Mouse (Mus musculus) heart, embryonic 10.5 days (tissue): ENCODE data around the gene Gdf5. TPM values are rescaled to one million over a fixed set of nuclear protein-coding genes. Genes with fewer than 3 reads are reported as not detected.

Experiments used
- DNase-seq: peaks from one replicate; pipeline ENCODE4 v3.0.0-alpha.2; 2017; ENCODE audit warnings: low spot score
- H3K27ac ChIP-seq: fragments of 300-500 bp; sonication (generic); 2 replicates; pipeline ENCODE4 v1.5.1; 2016; ENCODE audit warnings: mild to moderate bottlenecking
- H3K27me3 ChIP-seq: fragments of 300-500 bp; sonication (generic); 2 replicates; pipeline ENCODE4 v1.6.1; 2016; ENCODE audit warnings: mild to moderate bottlenecking; ENCODE audit not compliant: poor library complexity, insufficient read depth, severe bottlenecking
- H3K36me3 ChIP-seq: fragments of 300-500 bp; sonication (generic); 2 replicates; pipeline ENCODE4 v1.6.1; 2016; ENCODE audit warnings: mild to moderate bottlenecking, moderate library complexity
- H3K4me1 ChIP-seq: fragments of 300-500 bp; sonication (generic); 2 replicates; pipeline ENCODE4 v1.6.1; 2016; ENCODE audit warnings: mild to moderate bottlenecking
- H3K4me3 ChIP-seq: fragments of 300-500 bp; sonication (generic); 2 replicates; pipeline ENCODE4 v1.5.1; 2016; ENCODE audit warnings: mild to moderate bottlenecking, moderate library complexity
- H3K9me3 ChIP-seq: fragments of 300-500 bp; sonication (generic); 2 replicates; pipeline ENCODE4 v1.6.1; 2016; ENCODE audit warnings: mild to moderate bottlenecking, moderate library complexity
- WGBS: fragments of 180-500 bp; shearing (Covaris S2); methylation state at CpG from one replicate; pipeline ENCODE4 v1.1.7; 2016; 5-methylcytosine and 5-hydroxymethylcytosine counted together
- polyA plus RNA-seq: library from polyadenylated mRNA; unstranded; fragments of >200 nt; fragmentation: Nextera tagmentation; extraction: Ambion mirVana; gene quantifications from 2 replicates; pipeline ENCODE4 v1.2.1, GENCODE M21; 2016

Gdf5 gene
- polyA plus RNA-seq = 0.25 and 0.29 TPM in 2 replicates

DNA sequence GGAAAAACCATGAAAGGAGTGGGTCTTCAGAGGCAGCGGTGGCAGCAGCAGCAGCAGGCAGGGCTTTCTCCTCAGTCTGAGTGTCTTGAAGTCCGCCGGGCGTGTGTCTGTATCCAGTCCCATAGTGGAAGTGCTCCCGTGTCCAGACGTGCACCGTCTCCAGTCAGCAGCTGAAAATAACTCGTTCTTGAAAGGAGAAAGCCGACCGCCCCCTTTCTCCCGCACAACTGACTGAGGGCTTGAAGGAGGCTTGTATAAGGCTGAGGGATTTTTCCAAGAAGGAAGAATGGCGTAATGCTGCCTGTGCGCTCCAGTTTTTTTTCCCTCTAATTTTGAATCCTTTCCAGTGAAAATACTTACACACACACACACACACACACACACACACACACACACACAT lies at the start of gene Gdf5:
Gene Gdf5, minus strand, starts transcription at position 244 of the 400 bp plus-strand sequence.
- WGBS = 50% methylated on average over 13 of the region's 13 CpGs
- H3K4me1 ChIP-seq = peaks cover 24% of the 10 kb centered on the region
- peaks cover 24% of the 10 kb centered on the region for H3K27me3 ChIP-seq
- H3K27ac ChIP-seq = peak within 1 kb of the TSS; percentile 47; the same call in 1 of the 2 replicates
- H3K9me3 ChIP-seq = no peaks in the 10 kb centered on the region
- no peak for DNase-seq
- H3K4me3 ChIP-seq = no peak within 1 kb of the TSS
- no peaks in the 10 kb centered on the region for H3K36me3 ChIP-seq

DNA sequence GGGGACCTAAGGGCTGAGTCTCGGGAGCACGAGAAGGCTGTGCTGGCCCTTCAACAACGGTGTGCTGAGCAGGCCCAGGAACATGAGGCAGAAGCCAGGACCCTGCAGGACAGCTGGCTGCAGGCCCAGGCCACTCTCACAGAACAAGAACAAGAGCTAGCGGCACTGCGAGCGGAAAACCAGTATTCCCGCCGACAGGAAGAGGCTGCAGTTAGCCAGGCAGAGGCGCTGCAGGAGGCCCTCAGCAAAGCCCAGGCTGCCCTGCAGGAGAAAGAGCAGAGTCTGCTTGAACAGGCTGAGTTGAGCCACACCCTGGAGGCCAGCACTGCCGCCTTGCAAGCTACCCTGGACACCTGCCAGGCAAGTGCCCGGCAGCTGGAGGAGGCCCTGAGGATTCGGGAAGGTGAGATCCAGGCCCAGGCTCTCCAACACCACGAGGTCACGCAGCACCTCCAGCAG lies 46.7 kb upstream of the Gdf5 start:
- Histone ChIP-seq H3K4me1 (peaks cover 26% of the 10 kb centered on the region), H3K36me3 (peaks cover 96% of the 10 kb centered on the region), H3K4me3 (peak overlapping the region; percentile 16), H3K27ac (peak overlapping the region; percentile 37), H3K27me3 (no peaks in the 10 kb centered on the region), H3K9me3 (no peaks in the 10 kb centered on the region)
- no peak for DNase-seq
- 78% methylated on average over 14 of the region's 14 CpGs for WGBS

DNA sequence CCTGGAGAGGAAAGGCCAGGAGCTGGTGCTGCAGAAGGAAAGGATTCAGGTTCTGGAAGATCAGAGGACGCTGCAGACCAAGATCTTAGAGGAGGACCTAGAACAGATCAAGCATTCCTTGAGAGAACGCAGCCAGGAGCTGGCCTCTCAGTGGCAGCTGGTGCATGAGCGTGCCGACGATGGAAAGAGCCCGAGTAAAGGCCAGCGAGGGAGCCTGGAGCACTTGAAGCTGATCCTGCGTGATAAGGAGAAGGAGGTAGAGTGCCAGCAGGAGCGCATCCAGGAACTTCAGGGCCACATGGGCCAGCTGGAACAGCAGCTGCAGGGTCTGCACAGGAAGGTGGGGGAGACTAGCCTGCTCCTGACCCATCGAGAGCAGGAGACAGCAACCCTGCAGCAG lies 46.0 kb upstream of the Gdf5 start:
- no peaks in the 10 kb centered on the region for H3K9me3 ChIP-seq
- no peaks in the 10 kb centered on the region for H3K27me3 ChIP-seq
- DNase-seq = no peak
- 81% methylated on average over 10 of the region's 10 CpGs for WGBS
- H3K4me1 ChIP-seq = peaks cover 26% of the 10 kb centered on the region
- peaks cover 96% of the 10 kb centered on the region for H3K36me3 ChIP-seq
- H3K27ac ChIP-seq = peak overlapping the region; percentile 37; the same call in 1 of the 2 replicates
- peak overlapping the region; percentile 9; the same call in 1 of the 2 replicates for H3K4me3 ChIP-seq

DNA sequence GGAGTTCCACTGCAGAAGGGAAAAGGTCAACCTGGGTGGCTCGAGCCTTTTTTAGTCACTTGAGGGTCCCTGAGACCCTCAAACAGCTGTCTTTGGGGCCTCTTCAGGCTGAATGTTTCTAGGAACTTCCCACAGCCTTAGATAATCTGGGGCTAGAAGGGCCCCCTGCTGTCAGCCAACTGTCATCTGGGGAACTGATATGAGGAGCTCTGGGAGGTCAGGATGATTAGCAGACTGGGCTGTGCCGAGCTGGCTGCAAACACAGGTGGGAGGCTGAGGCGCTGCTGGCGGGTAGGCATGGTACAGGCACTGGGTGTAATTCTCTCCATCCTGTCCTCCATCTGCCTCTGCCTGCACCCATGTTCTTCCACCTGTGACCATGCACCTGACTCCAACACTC lies 43.9 kb upstream of the Gdf5 start:
- Histone ChIP-seq H3K27ac (peak overlapping the region; percentile 70), H3K9me3 (no peaks in the 10 kb centered on the region), H3K27me3 (no peaks in the 10 kb centered on the region), H3K4me3 (peak overlapping the region; percentile 38), H3K4me1 (peaks cover 26% of the 10 kb centered on the region), H3K36me3 (peaks cover 96% of the 10 kb centered on the region)
- WGBS = 25% methylated on average over 4 of the region's 4 CpGs
- DNase-seq = peak; percentile 92

DNA sequence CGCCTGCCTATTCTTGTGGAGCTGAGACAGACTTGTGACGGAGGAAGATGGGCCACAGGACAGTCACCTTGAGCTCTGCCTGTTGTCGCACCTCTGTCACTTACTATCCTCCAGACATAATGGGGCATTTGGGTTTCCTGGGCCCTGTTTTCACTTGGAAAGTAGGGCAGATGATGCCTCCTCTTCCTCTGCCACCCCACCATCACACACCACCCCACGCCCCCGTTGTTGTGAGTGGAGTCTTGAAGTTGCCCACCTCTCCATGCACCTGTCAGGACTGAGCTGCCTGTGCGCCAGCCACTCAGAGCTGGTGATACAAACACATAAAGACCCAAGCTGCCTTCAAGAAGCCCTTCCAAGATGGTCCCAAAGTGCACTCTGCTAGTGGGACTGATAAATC lies 42.0 kb upstream of the Gdf5 start:
- H3K27ac ChIP-seq = no peak overlapping the region
- H3K9me3 ChIP-seq = no peaks in the 10 kb centered on the region
- H3K4me1 ChIP-seq = peaks cover 26% of the 10 kb centered on the region
- WGBS = 95% methylated on average over 6 of the region's 6 CpGs
- no peak overlapping the region for H3K4me3 ChIP-seq
- peak; percentile 65 for DNase-seq
- peaks cover 96% of the 10 kb centered on the region for H3K36me3 ChIP-seq
- H3K27me3 ChIP-seq = no peaks in the 10 kb centered on the region

DNA sequence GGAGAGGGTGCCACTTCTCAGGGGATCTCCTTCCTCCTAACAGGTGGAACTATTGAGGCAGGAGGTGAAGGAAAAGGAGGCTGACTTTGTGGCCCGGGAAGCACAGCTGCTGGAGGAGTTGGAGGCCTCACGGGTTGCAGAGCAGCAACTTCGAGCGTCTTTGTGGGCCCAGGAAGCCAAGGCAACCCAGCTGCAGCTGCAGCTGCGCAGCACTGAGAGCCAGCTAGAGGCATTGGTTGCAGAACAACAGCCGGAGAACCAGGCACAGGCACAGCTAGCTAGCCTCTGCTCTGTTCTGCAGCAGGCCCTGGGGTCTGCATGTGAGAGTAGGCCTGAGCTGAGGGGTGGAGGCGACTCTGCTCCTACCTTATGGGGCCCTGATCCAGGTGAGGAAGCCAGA lies 40.6 kb upstream of the Gdf5 start:
- Histone ChIP-seq H3K27me3 (no peaks in the 10 kb centered on the region), H3K9me3 (no peaks in the 10 kb centered on the region), H3K4me3 (no peak overlapping the region), H3K27ac (no peak overlapping the region), H3K36me3 (peaks cover 96% of the 10 kb centered on the region), H3K4me1 (peaks cover 16% of the 10 kb centered on the region)
- WGBS = 89% methylated on average over 7 of the region's 7 CpGs
- DNase-seq = no peak

DNA sequence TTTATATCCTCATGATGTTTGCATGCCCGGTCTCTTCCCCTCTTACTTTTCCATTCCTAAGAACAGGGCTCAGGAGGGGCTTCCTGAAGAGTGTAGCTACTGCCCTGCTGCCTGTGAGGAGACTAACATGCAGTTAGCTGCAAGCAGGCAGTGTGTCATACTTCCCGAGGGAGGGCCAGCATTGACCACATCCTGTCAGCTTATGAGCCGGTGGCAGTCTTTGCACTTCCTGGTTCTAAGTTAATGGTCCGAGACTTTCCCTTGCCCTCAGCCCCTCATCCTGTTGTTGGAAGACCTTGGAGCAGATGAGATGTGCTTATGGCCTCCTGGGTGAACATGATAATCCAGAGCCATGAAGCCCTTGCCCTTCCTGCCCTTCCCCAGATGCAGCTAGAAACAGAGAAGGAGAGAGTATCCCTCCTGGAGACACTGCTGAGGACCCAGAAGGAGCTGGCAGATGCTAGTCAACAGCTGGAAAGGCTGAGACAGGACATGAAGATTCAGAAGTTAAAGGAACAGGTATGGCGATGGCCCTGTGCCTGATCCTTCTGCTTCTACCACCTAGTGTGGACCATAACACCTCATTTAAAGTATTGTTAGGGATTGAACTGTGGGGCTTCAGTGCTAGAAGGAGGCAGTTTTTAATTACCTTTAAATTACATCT lies 34.3 kb upstream of the Gdf5 start:
- no peak for DNase-seq
- H3K36me3 ChIP-seq = peaks cover 90% of the 10 kb centered on the region
- H3K4me1 ChIP-seq = no peaks in the 10 kb centered on the region
- no peak overlapping the region for H3K4me3 ChIP-seq
- H3K27ac ChIP-seq = no peak overlapping the region
- 72% methylated on average over 5 of the region's 5 CpGs for whole genome bisulfite sequencing
- H3K9me3 ChIP-seq = no peaks in the 10 kb centered on the region
- H3K27me3 ChIP-seq = no peaks in the 10 kb centered on the region

DNA sequence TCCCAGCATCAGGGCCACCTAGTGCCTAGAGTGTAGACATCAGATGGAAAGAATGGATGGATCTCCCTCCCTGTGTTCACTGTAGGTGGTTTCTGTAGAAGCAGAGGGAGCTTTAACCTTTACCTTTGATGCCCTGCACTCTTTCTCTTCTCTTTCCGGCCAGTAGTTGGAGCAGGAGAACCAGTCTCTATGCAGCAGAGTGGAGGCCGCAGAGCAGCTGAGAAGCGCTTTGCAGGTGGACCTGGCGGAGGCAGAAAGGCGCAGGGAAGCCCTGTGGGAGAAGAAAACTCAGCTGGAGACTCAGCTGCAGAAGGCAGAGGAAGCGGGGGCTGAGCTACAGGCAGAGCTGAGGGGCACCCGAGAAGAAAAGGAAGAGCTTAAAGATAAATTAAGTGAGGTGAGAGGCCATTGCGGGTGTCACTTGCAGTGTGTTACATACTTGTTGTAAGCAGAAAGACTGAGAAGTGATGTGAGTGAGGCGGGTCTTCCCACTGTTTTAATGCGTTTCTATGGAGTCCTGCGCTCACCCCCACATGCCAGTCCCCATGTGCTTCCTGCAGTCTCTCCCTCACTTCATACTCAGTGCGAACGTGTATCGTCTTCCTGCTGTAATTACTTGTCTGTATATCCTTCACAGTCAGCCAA lies 29.0 kb upstream of the Gdf5 start:
- Histone ChIP-seq H3K36me3 (peaks cover 86% of the 10 kb centered on the region), H3K4me3 (no peak overlapping the region), H3K4me1 (0 out of 2 replicates have a peak, but pooled peaks cover 3% of the 10 kb centered on the region), H3K27me3 (no peaks in the 10 kb centered on the region), H3K27ac (no peak overlapping the region), H3K9me3 (no peaks in the 10 kb centered on the region)
- WGBS = 79% methylated on average over 14 of the region's 14 CpGs
- no peak for DNase-seq

DNA sequence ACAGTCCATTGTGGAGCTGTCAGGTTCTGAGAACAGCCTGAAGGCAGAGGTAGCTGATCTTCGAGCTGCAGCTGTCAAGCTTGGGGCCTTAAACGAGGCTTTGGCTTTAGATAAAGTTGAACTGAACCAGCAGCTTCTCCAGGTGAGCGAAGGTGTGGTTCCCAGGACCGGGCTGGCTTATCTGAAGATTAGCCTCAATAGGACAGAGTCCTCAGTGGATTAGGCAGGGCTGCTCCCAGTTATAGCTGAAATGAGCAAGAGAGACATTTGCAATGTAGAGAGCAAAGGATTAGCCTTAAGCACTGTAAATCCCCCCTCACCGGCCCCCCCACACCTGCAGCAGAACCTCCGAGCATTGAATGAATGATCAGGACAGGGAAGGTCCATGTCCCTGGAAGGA lies 28.2 kb upstream of the Gdf5 start:
- 0 out of 2 replicates have a peak, but pooled peaks cover 3% of the 10 kb centered on the region for H3K4me1 ChIP-seq
- H3K9me3 ChIP-seq = no peaks in the 10 kb centered on the region
- peaks cover 90% of the 10 kb centered on the region for H3K36me3 ChIP-seq
- H3K27me3 ChIP-seq = no peaks in the 10 kb centered on the region
- DNase-seq = no peak
- H3K27ac ChIP-seq = no peak overlapping the region
- no peak overlapping the region for H3K4me3 ChIP-seq
- WGBS = 80% methylated on average over 6 of the region's 6 CpGs

DNA sequence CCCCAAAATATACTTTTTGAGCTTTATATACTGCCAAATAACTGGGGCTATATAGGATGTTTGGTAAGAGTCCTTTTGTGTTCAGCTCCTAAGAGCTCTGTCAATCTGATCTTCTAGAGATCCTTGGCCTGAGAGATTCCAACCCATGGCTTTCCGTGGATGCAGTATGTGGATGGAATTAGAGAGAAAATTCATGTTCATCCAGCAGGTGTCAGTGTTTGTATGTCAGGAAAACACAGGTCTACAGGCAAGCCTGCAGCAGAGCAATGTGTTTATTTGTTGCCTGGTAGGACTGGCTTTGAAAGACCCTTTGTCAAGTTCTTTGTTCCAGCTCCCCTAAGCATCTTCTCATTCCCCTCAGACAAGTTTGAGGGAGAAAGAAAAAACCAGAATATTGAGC lies 17.8 kb upstream of the Gdf5 start:
- no peaks in the 10 kb centered on the region for H3K4me1 ChIP-seq
- no peak for DNase-seq
- H3K27ac ChIP-seq = no peak overlapping the region
- H3K9me3 ChIP-seq = no peaks in the 10 kb centered on the region
- 41% methylated on average over 1 of the region's 1 CpGs for WGBS
- peaks cover 60% of the 10 kb centered on the region for H3K36me3 ChIP-seq
- no peaks in the 10 kb centered on the region for H3K27me3 ChIP-seq
- H3K4me3 ChIP-seq = no peak overlapping the region

DNA sequence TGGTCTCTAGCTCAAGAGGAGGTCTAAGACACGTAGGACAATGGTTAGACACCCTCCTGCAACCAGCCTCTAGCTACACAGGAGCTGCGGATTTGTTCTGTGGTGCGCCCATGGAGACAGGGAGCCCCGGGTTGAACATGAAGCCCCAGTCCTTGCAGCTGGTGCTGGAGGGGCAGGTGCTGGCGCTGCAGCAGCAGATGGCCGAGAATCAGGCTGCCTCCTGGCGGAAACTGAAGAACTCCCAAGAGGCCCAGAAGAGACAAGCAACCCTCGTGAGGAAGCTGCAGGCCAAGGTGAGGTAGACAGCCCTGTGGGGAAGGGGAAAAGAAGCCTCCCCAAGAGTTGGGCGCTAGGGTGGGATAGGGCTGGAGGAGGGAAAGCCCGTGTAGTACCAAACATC lies 16.7 kb upstream of the Gdf5 start:
- H3K27me3 ChIP-seq = no peaks in the 10 kb centered on the region
- H3K36me3 ChIP-seq = peaks cover 48% of the 10 kb centered on the region
- WGBS = 85% methylated on average over 10 of the region's 10 CpGs
- H3K9me3 ChIP-seq = no peaks in the 10 kb centered on the region
- no peak overlapping the region for H3K4me3 ChIP-seq
- H3K27ac ChIP-seq = no peak overlapping the region
- no peak for DNase-seq
- peaks cover 5% of the 10 kb centered on the region; the same call in 1 of the 2 replicates for H3K4me1 ChIP-seq

DNA sequence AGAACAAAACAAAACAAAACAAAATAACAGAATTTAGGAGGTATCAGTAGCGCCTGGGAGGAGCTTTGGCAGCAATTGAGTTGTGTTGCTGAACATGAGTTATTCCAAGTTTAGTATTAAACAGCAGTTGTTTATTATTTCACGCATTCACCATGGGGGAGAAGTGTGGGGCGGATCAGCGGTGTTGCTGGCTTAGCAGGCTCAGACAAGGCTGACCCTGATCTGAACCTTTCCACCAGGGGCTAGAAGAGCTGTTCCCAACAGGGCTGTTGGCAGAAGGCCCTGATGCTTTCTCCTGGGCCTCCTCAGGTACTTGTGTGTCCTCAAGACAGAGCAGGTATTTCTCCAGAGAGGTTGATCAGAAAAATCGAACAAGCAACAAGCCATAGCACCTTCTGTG lies 14.8 kb upstream of the Gdf5 start:
- Histone ChIP-seq H3K27ac (no peak overlapping the region), H3K27me3 (no peaks in the 10 kb centered on the region), H3K4me1 (peaks cover 5% of the 10 kb centered on the region; the same call in 1 of the 2 replicates), H3K9me3 (no peaks in the 10 kb centered on the region), H3K4me3 (no peak overlapping the region), H3K36me3 (peaks cover 31% of the 10 kb centered on the region)
- 90% methylated on average over 5 of the region's 5 CpGs for WGBS
- no peak for DNase-seq
